Mouse (Mus musculus) lung, postnatal 10 days (tissue): Measurements from ENCODE around the gene Paqr5.
A peak's percentile ranks its signal among the peaks of the same experiment; 100 is the strongest.

Source experiments
- DNase-seq: peaks from one replicate; pipeline ENCODE4 v3.0.0; 2021

Paqr5 gene

DNA sequence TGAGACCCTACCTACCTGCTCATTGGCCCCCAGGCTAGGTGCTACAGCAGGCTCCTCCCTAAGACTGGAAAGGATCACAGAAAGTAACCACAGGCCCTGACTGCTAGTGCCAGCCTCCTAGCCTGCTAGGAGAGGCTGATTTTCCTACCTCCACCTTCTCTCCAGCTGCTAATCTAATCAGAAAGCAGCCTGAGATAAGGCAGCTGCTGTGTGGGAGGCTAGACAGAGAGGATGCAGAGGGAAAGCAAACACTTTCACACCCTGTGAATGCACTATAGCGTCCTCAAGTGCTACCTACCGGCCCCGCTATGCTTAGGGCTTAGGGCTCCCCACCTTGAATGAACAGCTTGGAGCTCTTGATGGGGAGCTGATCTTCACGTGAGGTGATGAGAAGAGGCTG, 19.6 kb downstream of the Paqr5 start:
- no peak for DNase-seq

DNA sequence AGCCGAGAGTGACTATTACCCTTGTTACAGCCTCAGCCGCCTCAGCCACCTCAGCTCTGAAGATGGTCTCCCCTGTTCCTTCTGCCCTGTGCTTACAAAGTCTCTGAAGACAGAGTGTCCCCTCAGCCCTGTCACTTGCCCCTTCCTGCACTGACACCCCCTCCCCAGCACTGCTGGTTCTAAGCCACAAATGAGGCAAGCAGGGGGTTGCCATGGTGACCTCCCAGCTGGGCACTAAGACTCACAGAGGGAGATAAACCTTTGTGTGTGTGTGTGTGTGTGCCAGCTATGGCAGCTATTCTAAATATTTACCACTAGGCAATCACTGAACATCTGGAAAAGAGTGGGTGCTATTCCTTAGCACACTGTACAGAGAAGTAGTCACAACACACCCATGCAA, 23.0 kb downstream of the Paqr5 start:
- DNase-seq: peak; percentile 33

DNA sequence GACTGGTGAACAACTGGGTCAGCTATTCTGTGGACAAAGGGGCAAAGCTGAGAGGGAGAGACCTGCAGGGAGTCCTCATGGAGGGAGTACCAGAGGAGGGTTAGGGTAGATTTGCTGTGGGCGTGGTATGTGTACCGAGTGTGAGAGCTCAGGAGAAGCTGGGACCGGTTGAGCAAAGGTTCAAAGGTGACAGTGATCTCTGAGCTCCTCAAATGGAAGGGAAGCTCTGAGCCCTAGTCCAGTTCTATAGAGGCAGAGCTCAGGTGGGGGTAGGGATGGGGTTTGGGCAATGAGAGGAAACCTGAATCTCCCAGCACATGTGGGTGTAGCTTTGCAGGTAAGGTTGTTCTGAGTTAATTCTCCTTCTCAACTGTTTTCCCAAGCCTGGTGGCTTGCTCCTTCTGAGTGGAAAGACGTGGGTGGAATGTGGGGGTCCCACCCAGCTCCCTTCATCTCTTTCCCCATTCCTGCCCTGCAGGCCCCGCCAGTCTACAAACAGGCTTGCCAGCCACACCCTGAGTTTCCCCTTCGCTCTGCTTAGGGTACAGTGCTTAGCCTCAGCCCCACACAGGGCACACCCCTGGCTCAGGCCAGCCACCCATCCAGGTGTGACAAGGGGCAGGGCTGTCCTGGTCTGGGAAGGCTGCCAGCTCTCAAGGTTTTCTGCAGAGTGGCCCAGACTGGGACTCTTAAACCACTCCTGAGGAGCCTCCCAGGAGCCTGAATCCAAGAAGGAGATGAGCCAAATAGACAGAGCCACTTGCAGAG, 26.8 kb downstream of the Paqr5 start:
- DNase-seq: peak; percentile 55

DNA sequence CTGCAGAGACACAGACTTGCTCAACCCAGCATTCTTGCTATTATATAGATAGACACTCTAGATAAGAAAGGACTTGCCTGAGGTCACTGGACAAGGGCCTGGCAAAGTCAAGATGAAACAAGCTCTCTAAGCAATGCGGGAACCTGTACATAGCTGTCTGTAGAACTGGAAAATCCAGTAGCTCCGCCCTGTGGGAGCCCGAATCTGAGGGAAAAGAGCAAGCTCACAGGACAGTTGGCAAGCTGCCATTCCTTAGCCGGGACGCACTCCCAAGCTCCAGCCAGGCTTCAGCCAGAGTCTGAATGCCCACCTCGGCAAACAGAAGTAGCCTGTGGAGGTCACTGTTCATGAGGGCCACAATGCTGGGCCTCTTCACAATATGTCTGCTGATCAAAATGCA, 28.8 kb downstream of the Paqr5 start:
- DNase-seq: peak; percentile 82

DNA sequence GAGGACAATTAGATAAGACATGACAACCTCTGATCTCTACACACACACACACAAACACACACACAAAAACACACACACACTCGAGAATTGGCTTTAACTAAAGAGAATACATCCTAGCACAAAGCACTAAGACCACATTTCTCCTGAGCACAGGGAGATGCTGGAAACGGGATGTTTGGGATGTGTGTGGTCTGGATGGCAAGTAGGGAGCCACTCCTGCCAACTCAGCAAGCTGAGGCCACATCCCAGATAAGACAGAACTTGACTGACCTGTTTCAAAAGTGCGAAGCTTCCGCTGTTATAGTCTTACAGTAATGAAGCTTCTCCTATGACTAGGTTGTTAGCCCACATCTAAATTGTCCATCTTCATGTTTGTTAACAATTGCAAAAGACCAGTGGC, 35.5 kb downstream of the Paqr5 start:
- peak; percentile 48 for DNase-seq

DNA sequence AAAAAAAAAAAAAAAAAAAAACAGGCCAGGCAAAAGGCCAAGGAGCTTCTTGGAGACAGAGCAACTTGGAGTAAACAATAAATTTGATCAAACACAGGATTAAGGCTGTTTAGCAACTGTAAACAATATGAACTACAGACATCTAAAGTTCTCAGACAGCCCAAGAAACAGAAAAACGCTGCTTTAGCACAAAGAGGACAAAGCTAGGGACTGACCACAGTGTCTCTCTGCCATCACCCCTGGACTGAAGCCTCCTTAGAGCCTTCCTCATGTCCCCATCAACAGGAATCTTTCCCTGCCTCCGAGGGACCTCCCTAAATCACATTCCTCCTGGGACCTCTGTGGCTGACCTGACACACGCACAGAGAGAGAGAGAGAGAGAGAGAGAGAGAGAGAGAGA, 35.9 kb downstream of the Paqr5 start:
- DNase-seq: no peak

DNA sequence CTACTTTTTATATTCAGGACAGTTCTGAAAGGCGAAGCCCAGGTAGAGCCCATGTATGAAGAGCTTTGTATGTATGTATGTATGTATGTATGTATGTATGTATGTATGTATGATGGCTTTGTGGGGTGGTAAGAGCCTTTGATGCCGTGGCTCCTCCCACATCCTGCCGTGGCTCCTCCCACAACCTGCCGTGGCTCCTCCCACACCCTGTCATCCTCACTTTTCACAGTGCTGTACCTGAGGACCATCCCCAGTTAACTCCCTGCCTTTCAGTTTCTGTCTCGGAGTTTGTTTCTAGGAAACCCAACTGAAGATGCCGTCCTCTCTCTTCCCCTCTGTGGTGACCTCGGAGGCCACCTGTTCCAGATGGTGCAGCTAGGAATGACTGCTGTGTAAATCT, 40.6 kb downstream of the Paqr5 start:
- peak; percentile 22 for DNase-seq

DNA sequence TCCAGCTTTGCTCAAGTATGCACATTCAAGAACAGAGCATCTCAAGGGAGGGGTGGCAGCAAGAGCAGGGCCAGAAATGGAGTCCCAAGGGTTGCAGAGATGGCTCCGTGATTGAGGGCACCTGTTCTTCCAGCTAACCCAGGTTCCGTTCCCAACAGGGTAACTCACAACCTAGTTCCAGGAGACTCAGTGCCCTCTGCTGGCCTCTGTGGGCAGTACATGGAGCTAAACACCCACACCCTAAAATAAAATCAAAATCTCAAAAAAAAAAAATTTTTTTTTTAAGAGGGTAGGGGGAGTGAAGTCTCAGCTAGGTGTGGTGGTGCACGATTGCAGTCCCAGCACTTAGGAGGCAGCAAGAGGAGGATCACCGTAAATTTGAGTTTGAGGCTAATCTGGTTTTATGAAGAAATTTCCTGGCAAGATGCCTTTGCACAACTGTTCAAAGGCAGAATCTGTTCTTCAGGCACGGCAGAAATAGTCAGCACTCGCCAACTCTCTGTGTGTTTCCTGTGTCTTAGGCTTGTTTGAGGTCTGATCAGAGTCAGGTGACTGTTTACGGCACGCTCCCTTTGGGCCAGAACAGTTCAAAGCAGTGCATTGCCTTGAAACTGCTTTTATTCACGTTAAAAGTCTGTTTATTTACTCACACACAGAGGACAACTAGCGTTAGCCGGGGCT, 41.3 kb downstream of the Paqr5 start:
- peak; percentile 78 for DNase-seq

DNA sequence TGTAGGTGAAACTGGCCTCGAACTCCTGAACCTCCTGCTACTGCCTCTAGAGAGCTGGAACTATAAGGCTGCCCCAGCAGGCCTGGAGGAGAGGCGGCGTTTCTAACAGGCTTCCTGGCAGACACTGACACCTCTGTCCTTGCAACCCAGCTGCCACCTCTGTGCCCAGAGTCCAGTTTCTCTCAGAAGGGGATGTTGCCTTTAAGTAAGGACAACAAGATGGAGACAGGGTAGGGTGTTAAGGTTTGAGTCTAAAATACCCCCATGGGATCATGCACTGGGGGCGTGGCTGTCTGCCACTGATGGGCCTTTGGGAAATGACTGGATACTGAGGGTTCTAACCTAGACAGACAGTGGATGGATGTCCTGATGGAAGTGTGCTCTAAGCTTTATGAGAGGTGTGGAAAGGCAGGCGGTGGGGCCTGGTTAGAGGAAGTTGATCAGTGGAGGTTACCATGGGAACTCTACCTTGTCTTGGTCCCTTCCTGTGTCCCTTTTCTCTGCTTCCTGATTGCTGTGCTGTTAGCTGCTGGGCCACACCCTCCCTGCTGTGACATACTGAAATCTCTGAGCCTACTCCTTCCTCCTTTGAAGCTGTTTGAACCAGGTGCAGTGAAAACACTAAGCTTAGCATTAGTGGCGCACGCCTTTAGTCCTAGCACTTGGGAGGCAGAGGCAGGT, 43.6 kb downstream of the Paqr5 start:
- DNase-seq: no peak

DNA sequence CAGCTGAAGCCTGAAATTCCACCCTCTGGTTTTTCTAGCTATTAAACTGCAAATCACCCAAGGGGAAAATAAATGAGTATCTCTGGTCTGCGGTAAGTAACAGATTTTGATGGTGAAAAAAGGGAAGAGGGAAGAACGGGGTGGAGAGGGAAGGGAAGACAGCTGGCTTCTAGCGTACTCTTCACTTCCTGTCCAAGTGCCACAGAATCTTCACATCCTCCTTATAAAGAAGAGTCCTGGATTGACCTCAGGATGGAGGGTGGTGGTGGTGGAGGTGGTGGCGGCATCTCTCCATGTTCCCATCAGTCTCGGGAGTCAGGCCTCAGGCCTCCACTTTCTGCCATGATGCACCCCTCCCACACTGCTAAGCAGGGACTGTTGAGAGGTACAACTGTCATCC, 44.8 kb downstream of the Paqr5 start:
- DNase-seq: no peak

DNA sequence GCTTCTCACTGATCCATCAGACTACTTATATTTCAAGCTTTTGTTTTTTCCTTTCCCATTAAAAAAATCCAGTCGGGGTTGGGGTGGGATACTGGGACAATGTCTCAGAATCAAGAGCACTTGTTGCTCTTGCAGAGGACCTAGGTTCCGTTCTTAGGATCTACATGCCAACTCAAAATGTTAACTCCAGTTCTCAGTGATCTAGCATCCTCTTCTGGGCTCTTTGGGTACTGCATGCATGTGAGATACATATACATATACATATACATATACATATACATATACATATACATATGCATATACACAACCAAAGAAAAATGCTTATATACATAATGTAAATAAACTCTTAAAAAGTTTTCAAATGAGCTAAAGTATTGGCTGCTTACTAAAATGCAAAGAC, 46.7 kb downstream of the Paqr5 start:
- DNase-seq: no peak

DNA sequence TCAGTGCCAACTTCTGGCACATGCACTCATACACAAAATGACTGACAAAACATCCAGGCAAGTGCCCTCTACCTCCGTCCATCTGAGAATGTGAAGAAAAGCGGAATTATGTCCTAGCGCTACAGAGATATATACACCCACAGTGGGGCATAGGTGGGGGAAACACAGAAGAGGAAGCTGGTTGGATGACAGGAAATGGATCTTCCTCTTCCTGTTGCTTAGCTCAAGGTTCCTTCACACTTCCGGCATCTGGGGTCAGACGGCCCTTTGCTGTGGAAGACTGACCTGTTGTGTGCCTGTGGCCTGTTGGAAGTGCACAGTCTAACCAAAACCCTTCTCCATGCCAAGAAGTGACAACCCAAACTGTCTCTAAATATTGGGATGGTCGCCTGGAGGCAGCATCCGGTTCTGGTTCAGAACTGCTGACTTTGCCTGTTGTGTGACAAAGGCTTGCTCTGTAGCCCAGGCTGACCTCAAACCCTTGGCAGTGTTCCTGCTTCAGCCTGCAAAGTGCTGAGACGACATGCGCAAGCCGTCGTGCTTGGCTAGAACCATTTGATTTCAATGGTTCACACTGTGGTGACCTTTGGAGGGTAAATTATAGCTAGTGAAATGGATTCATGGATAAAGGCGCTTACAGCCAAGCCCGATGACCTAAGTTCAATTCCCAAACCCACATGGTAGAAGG, 49.3 kb downstream of the Paqr5 start:
- no peak for DNase-seq

DNA sequence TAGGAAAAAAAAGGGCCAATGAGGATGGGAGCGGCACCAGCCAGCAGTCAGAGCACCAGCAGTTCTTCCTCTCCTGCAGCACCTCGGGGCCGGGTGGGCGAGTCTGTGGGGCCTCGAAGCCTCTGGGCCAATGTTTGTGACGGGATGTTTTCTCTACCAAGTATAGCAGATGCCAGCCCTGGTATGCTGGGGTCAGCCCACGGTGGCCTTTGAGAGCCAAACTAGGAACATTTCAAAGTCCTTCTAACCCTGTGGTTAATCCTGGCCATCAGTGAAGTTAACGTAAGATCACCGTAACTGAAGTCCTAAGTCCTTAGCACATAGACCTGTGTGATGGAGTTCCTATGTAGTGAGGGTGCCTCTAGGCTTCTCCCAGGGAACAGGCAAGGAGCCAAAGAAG, 54.6 kb downstream of the Paqr5 start:
- no peak for DNase-seq

DNA sequence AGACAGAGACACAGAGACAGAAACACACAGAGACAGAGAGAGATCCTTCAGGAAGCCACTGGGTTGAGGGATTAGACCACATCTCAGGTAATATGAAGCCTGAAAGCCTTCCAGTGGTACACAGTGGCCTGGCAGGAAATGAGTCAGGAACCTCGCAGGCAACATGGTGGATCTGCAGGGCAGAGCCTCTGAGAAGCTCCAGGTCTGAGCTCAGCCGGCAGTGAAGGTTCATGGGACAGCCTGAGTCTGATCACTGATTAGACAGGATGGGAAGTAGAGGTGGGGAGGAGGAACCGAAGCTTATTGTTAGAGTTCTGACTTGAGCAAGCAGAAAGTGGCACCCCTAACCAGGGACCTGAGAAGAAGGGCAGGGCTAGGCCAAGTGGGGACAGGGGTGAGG, 55.6 kb downstream of the Paqr5 start:
- DNase-seq: no peak

DNA sequence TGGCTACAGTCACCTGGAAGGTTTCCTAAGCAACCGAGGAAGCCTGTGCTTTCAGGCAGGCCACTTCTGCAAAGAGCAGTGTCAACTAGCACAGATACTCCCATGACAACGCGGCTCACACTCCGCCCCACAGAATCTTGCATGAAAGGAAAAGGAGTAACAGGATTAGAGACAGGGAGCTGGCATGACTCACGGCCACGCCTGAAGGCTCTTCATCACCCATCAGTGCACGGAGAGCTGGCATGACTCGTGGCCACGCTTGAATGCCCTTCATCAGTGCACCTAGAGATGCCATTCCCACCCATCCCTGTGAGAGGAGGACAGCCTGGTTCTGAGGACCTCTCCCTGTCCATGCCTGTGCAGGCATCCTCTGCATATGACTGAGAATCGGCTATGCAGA, 59.3 kb downstream of the Paqr5 start:
- DNase-seq: no peak

DNA sequence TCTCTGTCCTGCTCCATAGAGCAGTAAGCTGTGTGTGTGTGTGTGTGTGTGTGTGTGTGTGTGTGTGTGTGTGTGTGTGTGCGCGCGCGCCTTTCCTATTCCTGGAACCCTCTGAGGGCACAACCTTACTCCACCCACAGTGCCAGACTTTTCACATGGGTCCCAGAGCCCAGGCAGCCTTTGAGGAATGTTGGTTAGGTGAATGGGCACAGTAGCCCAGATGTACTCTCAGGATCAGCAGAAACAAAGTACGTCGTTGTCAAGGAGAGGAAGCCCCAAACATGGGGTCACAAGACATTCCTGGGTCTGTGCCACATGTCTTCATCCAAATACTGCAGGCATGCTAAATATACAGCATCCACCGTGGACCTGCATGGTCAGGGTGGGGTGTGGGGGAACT, 60.7 kb downstream of the Paqr5 start:
- no peak for DNase-seq

DNA sequence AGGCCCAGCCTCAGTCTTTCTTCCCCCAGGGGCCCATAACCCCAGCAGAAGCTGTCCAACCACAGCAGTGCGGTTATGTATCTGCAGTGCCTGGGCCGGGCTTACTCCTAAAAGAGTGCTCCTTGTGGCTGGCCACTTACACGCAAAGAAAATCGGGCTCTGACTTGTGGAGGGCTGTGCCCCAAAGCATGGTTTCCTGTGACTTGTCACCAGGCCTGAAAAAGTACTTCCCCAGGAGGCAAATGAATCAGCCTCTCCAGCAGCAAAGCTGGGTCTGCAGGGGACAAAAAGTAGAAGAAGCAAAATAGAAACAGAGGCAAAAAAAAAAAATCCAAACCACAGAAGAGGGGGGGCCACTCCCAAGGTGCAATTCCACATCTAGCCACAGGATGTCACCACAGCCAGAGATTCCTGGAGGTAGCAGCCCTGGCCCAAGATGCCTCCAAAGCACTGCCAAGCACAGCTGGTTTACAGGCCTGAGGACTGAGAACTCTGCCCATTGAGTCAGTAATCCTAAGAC, 61.2 kb downstream of the Paqr5 start:
- peak; percentile 91 for DNase-seq

DNA sequence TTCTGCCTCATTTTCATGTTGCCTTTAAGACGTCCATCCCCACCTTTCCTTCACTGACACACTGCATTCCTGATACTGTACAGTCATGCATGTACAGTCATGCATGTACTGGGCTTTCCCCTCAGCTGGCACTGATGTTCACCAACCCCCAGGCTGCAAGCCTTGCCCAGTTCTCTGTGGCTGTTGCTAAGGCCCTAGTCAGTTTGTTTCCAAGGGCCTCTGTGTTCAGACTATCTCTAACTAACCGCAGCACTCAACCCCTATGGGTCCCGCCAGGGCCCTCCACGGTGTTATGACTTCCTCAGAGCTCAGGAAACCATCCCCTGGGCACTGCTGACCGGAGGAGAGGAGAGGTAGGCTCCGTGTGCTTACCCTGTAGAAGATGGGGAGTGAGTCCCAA, 63.3 kb downstream of the Paqr5 start:
- DNase-seq: no peak

DNA sequence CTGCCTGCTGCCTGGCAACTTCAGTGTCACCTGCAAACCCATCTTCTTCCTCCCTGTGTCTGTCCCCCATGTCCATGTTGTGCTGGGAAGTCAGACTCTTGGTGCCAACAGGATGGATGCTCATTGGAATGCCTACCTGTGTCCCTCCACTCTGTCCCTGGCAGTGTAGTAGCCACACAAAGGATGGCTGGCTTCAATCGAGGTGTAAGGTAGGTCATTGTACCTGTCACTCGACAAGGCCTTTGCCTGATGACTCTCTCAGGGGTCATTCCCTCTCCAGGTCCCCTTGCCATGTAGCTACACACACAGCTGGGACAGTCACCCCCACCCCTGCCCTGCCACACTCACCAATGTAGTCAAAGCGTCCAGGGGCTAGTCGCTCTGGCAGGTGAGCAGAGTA, 65.5 kb downstream of the Paqr5 start:
- DNase-seq: no peak

DNA sequence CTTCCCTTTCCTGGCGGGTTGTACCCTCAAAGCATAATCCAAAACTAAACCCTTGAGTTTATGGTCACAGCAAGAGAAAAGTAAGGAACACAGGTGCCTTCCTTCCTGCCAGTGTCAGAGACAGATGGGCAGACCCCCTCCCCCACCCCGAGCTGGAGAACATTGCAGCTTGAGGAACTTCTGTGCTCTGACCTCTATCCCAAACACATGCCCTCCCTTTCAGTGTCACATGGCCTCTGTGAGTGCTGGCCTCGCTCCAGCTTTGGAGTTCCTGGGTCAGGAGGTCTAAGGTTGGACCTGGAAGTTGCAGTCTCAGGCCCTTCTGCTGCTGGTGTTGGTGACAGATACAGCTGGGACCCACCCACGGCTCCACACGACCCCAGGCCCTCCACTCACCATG, 65.9 kb downstream of the Paqr5 start:
- peak; percentile 74 for DNase-seq

DNA sequence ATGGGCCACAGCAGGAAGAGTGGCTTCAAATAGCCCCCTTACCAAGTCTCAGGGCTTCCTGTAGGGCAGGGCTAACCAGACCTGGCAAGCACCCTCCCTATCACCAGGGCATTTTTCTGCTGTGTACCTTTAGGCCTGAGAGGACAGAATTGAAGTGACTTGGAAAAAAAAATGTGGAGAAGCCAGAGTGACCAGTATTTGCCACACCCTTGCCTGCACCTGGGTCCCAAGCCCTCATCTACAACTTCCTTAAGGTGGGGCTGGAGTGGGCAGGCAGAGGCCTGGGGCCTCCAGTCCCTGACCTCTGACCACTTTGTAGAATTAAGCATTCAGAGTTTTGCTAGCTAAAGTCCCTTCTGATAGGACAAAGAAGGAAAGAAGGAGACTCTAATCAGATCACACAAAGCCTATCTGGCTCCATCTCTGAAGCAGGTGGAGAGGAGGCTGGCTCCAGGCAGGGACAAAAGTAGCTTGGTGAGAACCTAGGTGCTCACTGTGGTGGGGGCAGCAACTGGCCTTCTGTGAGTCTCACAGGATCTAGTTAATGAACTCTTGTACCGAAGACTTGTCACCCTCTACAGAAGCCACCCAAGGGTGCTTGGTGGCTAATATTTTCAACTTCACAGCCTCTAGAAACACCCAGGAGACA, 66.6 kb downstream of the Paqr5 start:
- peak; percentile 37 for DNase-seq

DNA sequence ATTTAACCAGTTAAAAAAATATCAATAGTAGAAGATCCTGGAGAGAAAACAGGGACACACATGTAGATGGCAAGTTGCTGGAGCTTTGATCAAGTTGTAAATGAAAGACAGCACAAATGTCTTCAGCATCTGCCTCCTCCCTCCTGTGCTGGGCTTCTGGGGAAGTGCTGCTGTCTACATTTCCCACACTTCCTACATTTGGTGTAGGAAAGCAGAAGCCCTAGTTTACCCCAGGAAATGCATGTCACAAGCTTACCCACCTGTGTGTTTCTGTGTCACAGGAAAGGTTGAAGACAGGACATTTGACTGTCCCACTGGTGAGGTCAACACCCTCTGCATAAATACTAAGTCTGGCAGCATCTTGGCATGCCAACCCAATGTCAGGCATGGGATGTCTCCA, 71.9 kb downstream of the Paqr5 start:
- no peak for DNase-seq

DNA sequence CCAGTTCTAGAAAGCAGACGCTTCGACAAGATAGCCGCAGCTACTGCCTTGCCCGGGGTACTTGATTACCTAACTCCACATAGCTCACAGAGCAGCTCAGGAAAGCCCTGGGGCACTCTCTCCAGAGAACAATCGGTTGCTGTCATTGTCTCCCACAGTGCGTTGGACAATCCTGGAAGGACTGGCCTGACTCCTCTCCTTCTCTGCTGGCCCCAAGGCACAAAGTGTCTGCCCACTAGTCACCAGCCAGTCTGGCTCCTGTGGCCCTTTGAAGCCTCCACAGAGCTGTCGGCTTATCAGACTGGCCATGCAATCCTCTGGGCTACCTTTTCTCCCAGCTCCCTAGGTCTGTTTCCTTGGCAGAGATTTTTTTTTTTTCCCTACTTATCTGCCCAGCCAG, 74.4 kb downstream of the Paqr5 start:
- DNase-seq: no peak
